Mouse (Mus musculus): ENCODE results near the gene Vwc2. TPM values are rescaled to one million over a fixed set of nuclear protein-coding genes. Genes with fewer than 3 reads are reported as not detected.

The Vwc2 gene
- polyA plus RNA-seq (2014; fragmentation: Illumina TruSeq; extraction: RNeasy Lipid Tissue Mini Kit (QIAGEN cat#74804)), result 0.97 TPM

DNA sequence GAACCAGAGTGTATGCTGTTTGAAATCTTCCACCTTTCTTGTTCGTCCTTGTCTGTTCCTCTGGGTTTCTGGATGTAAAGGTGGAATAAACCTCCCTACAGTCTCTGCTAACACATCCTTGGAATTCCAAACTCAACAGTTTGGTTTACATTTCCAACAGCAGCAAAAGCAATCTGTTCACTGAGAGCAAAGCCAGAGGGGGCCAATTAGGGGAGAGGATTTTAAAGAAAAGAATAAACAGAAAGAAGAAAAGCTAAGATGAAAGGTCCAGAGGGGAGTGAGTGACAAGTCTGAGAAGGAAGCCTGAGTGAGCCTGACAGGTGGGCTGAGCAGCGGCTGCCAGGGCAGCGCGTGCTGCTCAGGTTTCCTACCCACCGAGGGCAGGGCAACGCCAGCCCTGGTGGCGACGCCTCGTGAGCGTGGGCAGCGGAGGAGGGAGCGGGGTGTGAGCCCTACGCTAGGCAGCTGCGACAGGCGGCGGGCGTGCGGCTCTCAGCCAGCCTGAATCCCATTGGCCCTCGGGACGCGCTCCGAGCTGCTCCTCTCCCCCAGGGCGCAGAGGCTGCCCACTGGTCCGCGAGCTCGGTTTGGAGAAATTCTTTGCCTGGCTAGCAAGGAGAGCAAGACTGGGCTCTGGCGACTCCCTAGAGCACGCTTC, at the start of gene Vwc2:
Gene Vwc2 (plus strand): TSS at position 648 of the 658 bp plus-strand sequence.

